Mouse (Mus musculus) midbrain, embryonic 10.5 days (tissue): ENCODE measurements at regions not wholly inside any gene's neighbourhood (a gene's known extent, or its start where the extent isn't known, plus 50 kb on each side); places are given as distances from the start of the nearest gene placed in this dataset.

Source experiments
- DNase-seq: peaks from one replicate; pipeline ENCODE4 v3.0.0-alpha.2; 2017; ENCODE audit warnings: low spot score
- H3K27ac ChIP-seq: fragments of 300-500 bp; sonication (generic); replicated peaks from 2 replicates; pipeline ENCODE4 v1.5.1; 2016; ENCODE audit warnings: mild to moderate bottlenecking
- H3K27me3 ChIP-seq: fragments of 300-500 bp; sonication (generic); 2 replicates; pipeline ENCODE4 v1.6.1; 2016; ENCODE audit warnings: low read depth, mild to moderate bottlenecking; ENCODE audit not compliant: poor library complexity, severe bottlenecking
- H3K36me3 ChIP-seq: fragments of 300-500 bp; sonication (generic); 2 replicates; pipeline ENCODE4 v1.6.1; 2016; ENCODE audit warnings: mild to moderate bottlenecking, moderate library complexity
- H3K4me1 ChIP-seq: fragments of 300-500 bp; sonication (generic); 2 replicates; pipeline ENCODE4 v1.6.1; 2016
- H3K4me3 ChIP-seq: fragments of 300-500 bp; sonication (generic); 2 replicates; pipeline ENCODE4 v1.5.1; 2016; ENCODE audit warnings: mild to moderate bottlenecking, moderate library complexity
- H3K9me3 ChIP-seq: fragments of 300-500 bp; sonication (generic); replicated peaks from 2 replicates; pipeline ENCODE4 v1.6.1; 2016; ENCODE audit warnings: mild to moderate bottlenecking
- WGBS: fragments of 180-500 bp; shearing (Covaris S2); methylation state at CpG from one replicate; pipeline ENCODE4 v1.1.7; 2016; 5-methylcytosine and 5-hydroxymethylcytosine counted together

GRCm38 (mm10) chr7:37825766-37826165 is 52.3 kb upstream of the Zfp536 start:
- no peak overlapping the region for H3K4me3 ChIP-seq
- H3K9me3 ChIP-seq, result no peaks in the 10 kb centered on the region
- DNase-seq, result no peak
- no peaks in the 10 kb centered on the region for H3K36me3 ChIP-seq
- H3K4me1 ChIP-seq, result no peaks in the 10 kb centered on the region
- H3K27me3 ChIP-seq, result no peaks in the 10 kb centered on the region
- WGBS, result 76% methylated on average over 5 of the region's 5 CpGs
- no peak overlapping the region for H3K27ac ChIP-seq
